Mouse (Mus musculus): ENCODE measurements around the gene Gpx6.
A peak's percentile ranks its signal among the peaks of the same experiment; 100 is the strongest.

The Gpx6 gene

DNA sequence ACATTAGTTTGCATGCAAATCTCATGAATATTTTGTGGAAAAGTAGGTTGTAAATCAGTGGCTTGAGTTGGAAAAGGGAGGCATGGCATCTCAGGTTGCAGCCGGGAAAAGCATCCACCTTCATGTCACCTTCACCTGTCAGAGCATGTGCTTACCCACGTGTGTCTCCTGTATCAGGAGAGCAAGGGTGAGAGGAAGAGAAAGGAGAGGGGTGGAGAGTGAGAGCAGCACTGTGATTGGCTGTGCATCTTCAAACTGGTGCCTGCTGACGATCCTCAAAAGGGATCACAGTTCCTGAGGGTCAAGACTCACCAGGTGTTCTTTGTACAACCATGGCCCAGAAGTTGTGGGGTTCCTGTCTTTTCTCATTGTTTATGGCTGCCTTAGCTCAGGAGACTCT lies at the start of gene Gpx6:
Gpx6 (plus strand) TSS at position 200 of the 400 bp plus-strand sequence.
- DNase-seq (ENCODE audit: low spot score in 2 of 2) = no peak

- no peak for DNase-seq (ENCODE audit: low spot score in 2 of 2)
Measured at GRCm38 (mm10) chr13:21262787-21263461, 49.0 kb upstream of the Gpx6 start.

DNA sequence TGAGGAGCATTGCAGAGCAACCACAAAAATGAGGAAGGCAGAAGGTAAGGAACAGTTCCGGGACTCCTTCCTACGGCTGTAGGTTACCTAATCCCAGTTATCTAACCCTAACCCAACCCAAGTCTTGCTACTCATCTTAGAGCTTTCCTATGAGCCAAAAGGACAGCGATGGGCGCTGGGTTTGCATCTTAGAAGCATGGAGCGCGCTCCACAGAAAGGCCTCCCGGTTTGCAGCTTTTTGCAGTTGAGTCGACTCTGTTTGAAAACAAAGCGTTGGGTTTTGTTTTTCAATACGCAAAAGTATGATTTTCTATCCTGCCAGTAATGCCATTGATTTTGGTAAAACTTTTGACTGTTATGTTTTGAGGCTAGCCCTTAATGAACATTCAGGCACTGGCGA lies 48.0 kb upstream of the Gpx6 start:
- DNase-seq (ENCODE audit: low spot score in 2 of 2) = no peak

- peak in 1 of 2 experiments; percentile 11 for DNase-seq (ENCODE audit: low spot score in 2 of 2)
Measured at GRCm38 (mm10) chr13:21264366-21264765, 47.6 kb upstream of the Gpx6 start.

- no peak for DNase-seq (ENCODE audit: low spot score in 2 of 2)
Measured at GRCm38 (mm10) chr13:21265736-21266135, 46.2 kb upstream of the Gpx6 start.

- no peak for DNase-seq (ENCODE audit: low spot score in 2 of 2)
Measured at GRCm38 (mm10) chr13:21267541-21267940, 44.4 kb upstream of the Gpx6 start.

DNA sequence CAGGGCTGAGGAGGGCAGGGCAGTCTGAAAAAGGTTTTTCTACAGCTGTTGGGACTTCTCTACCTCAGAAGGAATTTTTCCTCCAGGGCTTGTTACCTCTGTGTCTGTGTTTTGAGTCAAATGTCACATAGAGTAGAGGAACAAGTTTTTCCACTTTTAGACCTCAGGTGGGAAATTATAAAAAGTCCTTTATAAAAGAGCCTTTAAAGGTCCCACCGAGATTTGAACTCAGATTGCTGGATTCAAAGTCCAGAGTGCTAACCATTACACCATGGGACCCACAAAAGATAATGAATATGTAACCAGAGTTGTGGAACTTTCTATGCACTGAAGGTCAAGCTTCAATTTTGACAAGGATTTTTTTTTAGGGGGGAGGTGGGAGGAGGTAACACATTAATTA lies 43.7 kb upstream of the Gpx6 start:
- DNase-seq (ENCODE audit: low spot score in 2 of 2) = no peak

DNA sequence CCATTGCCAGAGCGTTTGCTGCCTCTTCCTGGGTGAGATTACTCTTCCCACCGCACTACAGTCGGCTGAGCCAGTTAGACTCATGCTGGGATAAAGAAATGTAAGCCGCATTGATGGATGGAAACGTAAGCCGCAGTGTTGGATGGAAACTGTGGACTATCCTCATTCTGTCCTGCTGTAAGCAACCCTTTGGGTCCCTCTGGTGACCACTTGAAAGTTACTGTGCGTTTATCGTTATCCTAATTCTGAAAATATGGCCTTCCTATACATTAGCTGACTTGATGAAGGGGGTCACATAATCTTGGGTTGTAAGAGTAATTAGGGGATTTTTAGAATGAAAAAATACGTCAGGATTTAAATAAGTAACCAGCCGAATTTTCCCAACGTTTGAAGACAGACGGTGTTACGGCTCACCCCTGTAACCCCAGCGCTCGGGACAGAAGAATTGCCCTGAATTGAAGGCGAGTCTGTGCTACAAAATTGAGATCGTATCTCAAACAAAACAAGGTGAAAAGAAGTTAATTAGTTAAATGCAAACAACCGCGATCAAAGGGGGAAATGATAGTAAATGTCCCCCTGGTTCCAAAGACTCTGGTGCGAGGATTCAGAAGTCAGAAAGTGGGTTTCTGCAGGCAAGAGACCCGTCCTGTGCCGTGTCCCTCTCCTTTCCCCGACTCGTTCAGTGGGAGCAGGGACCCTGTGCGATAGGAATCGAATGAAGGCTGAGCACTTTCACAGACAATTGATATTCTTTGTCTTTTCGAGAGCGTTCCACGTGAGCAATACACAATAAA lies 36.7 kb upstream of the Gpx6 start:
- DNase-seq (ENCODE audit: low spot score in 2 of 2) = no peak

DNA sequence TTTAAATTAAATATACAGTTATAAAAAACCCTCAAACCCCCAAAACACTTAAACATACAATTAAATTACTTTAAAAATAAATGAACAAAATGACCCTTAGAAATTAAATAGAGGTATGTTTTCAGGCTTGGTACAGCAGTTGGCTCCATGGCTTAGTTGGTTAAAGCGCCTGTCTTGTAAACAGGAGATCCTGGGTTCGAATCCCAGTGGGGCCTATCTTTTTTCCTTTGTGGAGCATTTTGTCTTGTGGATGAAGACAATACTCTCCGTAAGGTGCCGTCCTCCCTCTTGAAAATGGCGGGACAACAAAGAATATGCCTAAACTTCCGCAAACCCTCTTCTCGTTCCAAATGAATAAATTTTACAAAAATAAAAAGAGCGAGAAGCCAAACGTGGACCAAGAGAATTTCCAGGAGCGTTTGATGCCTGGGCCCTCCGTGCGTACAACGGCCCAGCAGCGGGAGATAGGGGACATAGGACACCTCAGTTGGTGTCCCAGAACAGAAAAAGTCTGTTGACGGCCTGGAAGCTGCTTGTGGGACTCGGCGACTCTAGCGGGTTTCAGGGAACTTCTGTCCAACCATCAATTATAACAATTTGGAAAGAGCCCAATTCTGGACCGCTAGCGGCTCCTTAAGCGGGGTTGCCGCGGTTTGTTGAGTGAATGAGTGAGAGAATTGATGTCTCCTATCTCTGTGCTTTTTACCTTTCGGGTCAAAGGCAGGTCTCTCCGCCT lies 35.9 kb upstream of the Gpx6 start:
- peak in 1 of 2 experiments; percentile 11 for DNase-seq (ENCODE audit: low spot score in 2 of 2)

GRCm38 (mm10) chr13:21276551-21276950 lies 35.4 kb upstream of the Gpx6 start:
- no peak for DNase-seq (ENCODE audit: low spot score in 2 of 2)

DNA sequence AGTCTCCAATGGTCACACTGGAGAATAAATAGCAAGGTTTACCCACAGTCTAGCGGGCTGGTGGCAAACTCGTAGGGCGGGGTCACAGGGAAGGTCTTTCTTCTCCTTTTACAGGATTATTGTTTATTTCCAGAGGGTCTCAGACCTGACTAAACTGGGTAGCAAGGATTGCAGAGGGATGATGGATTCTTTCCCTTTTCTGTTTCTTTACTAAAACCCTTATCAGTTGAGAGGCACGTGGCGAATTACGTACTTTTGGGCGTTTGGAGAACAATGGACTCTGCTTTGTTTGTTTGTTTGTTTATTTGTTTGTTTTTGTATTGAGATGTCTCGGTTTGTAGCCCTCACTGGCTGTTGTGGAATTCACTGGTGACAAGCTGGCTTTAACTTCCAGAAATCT lies 32.8 kb upstream of the Gpx6 start:
- DNase-seq (ENCODE audit: low spot score in 2 of 2) = no peak

- DNase-seq (ENCODE audit: low spot score in 2 of 2) = peak; percentile 53 to 69
Measured at GRCm38 (mm10) chr13:21279559-21279958, 32.4 kb upstream of the Gpx6 start.

- DNase-seq (ENCODE audit: low spot score in 2 of 2) = no peak
Measured at GRCm38 (mm10) chr13:21292631-21293030, 19.3 kb upstream of the Gpx6 start, which contains the start of gene Gpx5. TSS of gene Gpx5 (minus strand) at chr13:21292731.

DNA sequence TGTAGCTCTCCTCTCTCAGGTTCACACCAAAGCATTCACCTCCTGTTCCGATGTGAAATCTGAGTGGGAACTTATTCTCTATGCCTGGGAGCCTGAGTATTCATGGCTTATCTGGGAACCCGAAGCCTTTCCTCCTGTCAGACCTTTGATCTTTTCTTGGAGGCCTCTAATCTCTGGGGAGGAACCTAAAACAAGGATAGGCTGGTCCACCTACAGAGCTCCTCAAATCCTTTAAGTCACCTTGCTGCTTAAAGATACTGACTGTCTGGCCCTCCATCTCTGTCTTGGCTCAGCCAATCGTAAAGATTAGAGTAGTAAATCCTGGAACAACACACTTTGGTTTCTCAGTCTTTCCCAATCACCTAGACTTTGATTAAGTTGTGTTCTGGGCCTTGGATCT lies 13.4 kb upstream of the Gpx6 start:
- no peak for DNase-seq (ENCODE audit: low spot score in 2 of 2)

GRCm38 (mm10) chr13:21304483-21305066 lies 7.3 kb upstream of the Gpx6 start:
- no peak for DNase-seq (ENCODE audit: low spot score in 2 of 2)

DNA sequence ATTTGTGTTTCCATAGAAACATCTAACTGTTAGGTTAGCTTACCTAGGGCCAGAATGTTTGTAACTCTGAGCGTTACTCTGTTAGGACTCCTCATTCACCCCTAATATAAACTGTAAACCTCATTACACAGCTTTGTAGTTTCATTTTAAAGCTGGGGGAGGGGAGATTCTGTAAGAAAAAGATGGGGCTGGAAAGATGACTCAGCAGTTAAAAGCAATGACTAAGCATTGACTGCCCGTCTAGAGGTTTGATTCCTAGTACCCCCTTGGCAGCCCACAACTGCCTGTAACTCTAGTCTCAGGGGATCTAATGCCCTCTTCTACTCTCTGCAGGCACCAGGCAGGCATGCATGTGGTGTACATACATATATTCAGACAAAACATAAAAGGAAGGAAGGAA lies 2.1 kb upstream of the Gpx6 start:
- DNase-seq (ENCODE audit: low spot score in 2 of 2) = no peak

DNA sequence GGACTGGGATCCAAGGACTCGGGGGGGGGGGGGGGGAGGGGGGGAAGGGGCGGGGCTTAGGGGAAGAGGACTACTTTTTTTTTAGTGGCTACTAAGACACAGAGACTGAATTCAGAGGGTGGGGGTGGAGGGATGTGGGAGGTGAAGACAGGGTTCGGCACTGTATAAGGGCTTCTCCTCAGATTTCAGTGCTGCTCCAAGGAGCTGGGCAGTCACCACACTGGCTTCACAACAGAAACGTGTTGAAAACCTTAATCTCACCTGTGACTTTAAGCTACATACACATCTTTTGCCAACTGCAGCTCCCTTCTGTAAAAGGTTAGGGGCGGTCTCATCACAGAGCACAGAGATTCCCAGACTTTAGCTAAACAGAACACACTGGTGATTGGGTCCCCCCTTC lies 929 bp downstream of the Gpx6 start:
- no peak for DNase-seq (ENCODE audit: low spot score in 2 of 2)

GRCm38 (mm10) chr13:21313903-21314302 lies 2.0 kb downstream of the Gpx6 start:
- no peak for DNase-seq (ENCODE audit: low spot score in 2 of 2)

DNA sequence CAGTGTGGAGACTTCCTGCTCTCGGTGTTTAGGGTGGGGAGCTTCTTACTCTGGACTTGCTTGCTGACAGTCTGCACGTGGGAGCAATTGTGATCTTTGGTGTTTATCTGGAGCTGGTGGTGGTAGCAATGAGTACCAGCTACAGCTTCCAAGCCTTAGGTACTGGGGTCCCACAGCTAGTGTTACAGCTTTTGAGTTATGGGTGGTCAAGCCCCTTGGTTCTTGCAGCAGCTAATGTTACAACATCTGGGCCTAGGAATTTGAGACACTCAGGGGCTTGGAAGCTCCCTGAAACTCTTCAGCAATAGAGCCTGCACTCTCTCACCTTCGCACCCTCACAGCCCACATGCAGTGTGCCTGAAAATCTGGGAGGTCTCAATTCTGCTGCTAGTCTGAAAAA lies 8.3 kb downstream of the Gpx6 start:
- DNase-seq (ENCODE audit: low spot score in 2 of 2) = no peak

DNA sequence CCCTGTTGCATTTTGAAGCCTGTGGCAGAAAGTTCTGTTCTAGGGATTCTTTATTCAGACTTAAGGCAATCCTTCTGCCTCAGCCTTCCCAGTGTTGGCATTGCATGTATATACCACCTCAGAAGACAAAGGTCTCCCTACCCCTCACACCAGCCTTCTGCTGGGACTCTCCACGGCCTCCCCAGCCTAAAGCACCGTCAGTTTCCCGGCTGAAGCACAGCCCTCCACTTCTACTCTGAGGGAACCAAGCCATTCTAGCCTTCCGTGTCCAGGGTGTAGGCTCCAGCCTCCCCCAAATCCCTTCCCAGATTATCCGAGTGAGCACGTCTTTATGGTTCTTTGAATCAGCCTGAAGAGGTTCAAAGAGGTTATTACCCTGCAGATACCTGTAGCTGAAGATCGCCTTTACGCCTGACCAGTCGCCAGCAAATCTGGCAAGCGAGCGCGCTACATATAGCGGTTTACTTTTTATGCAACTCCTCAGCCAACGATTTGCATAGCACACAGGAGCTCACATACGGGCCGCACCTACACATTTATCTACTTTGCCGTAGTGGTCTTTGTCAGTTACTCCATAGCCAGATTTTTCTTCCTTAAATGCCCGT lies 10.1 kb downstream of the Gpx6 start:
- DNase-seq (ENCODE audit: low spot score in 2 of 2) = no peak

- no peak for DNase-seq (ENCODE audit: low spot score in 2 of 2)
Measured at GRCm38 (mm10) chr13:21322509-21323375, 10.8 kb downstream of the Gpx6 start.
